Mouse (Mus musculus) lung, postnatal 0 days (tissue): ENCODE measurements around the gene Il1rap. TPM values are rescaled to one million over a fixed set of nuclear protein-coding genes. Genes with fewer than 3 reads are reported as not detected.

Experiments used
- ATAC-seq: fragments of 200-750 bp; cut with Nextera tagmentation; 2 replicates; pipeline ENCODE4 v1.8.0; 2017; ENCODE audit warnings: moderate library complexity
- DNase-seq: peaks from one replicate; pipeline ENCODE4 v3.0.0-alpha.2; 2016; ENCODE audit warnings: low spot score
- H3K27ac ChIP-seq: fragments of 300-500 bp; sonication (generic); 2 replicates; pipeline ENCODE4 v1.5.1; 2014; ENCODE audit warnings: antibody characterized with exemption, mild to moderate bottlenecking, low read length, mixed read lengths
- H3K27me3 ChIP-seq: fragments of 300-500 bp; sonication (generic); replicated peaks from 2 replicates; pipeline ENCODE4 v1.6.1; 2014; ENCODE audit warnings: low read length, mixed read lengths; ENCODE audit not compliant: insufficient read depth
- H3K36me3 ChIP-seq: fragments of 300-500 bp; sonication (generic); 2 replicates; pipeline ENCODE4 v1.6.1; 2014; ENCODE audit warnings: low read length, mixed read lengths; ENCODE audit not compliant: insufficient read depth
- H3K4me1 ChIP-seq: fragments of 300-500 bp; sonication (generic); 2 replicates; pipeline ENCODE4 v1.6.1; 2014; ENCODE audit warnings: antibody characterized with exemption, low read depth, low read length, mixed read lengths; ENCODE audit not compliant: insufficient read depth
- H3K4me2 ChIP-seq: fragments of 300-500 bp; sonication (generic); replicated peaks from 2 replicates; pipeline ENCODE4 v1.6.1; 2014; ENCODE audit warnings: low read depth, mild to moderate bottlenecking, low read length, moderate library complexity, mixed read lengths
- H3K4me3 ChIP-seq: fragments of 300-500 bp; sonication (generic); 2 replicates; pipeline ENCODE4 v1.5.1; 2014; ENCODE audit warnings: low read depth, low read length
- H3K9ac ChIP-seq: fragments of 300-500 bp; sonication (generic); replicated peaks from 2 replicates; pipeline ENCODE4 v1.6.1; 2014; ENCODE audit warnings: low read depth, mild to moderate bottlenecking
- H3K9me3 ChIP-seq: fragments of 300-500 bp; sonication (generic); 2 replicates; pipeline ENCODE4 v1.6.1; 2016; ENCODE audit warnings: low read length, mixed read lengths
- CTCF ChIP-seq: IDR thresholded peaks from 2 replicates; pipeline ENCODE4 v1.5.1; 2016; ENCODE audit warnings: antibody characterized with exemption, mild to moderate bottlenecking
- EP300 ChIP-seq: IDR thresholded peaks from 2 replicates; pipeline ENCODE4 v1.6.1; 2016; ENCODE audit warnings: antibody characterized with exemption, mild to moderate bottlenecking, control low read depth
- WGBS: fragments of 180-500 bp; shearing (Covaris S2); extraction: QIAGEN DNeasy Blood & Tissue Kit; methylation state at CpG from one replicate; pipeline ENCODE4 v1.1.7; 2014; 5-methylcytosine and 5-hydroxymethylcytosine counted together
- polyA plus RNA-seq: library from polyadenylated mRNA; unstranded; fragments of >200 nt; fragmentation: Nextera tagmentation; extraction: Ambion mirVana; gene quantifications from 2 replicates; pipeline ENCODE4 v1.2.1, GENCODE M21; 2015

Il1rap gene
- polyA plus RNA-seq, 1 experiment from 2014 or later: 7.4 TPM

DNA sequence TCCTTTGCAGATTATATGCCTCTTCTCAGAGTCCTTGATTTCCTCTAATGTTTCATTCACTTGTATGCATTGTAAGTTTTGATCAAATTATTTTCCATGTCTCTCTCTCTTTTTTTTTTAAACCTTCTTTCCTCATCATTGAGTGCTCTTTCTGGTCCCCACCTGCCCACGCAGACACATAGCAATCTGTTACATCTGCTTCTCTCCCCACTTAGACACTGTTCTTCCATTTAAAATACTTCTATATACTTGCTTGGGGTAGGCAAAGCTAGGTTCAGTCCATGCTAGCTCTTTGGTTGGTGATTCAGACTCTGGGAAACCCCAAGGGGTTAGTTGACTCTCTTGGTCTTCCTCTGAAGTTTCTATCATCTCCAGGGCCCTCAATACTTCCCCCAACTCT is 20.0 kb downstream of the Il1rap start:
- Histone ChIP-seq H3K4me2 (no peak overlapping the region), H3K9me3 (no peaks in the 10 kb centered on the region), H3K4me3 (no peak overlapping the region), H3K27ac (no peak overlapping the region), H3K27me3 (no peaks in the 10 kb centered on the region), H3K36me3 (no peaks in the 10 kb centered on the region), H3K4me1 (no peaks in the 10 kb centered on the region), H3K9ac (no peak overlapping the region)
- WGBS: 96% methylated on average over 1 of the region's 1 CpGs
- TF ChIP-seq CTCF (no peak), EP300 (no peak)
- DNase-seq: no peak
- no peak for ATAC-seq

GRCm38 (mm10) chr16:26604621-26605020 is 23.1 kb downstream of the Il1rap start:
- TF ChIP-seq EP300 (no peak), CTCF (no peak)
- Histone ChIP-seq H3K4me2 (no peak overlapping the region), H3K9ac (no peak overlapping the region), H3K9me3 (no peaks in the 10 kb centered on the region), H3K27ac (no peak overlapping the region), H3K4me1 (no peaks in the 10 kb centered on the region), H3K36me3 (no peaks in the 10 kb centered on the region), H3K27me3 (no peaks in the 10 kb centered on the region), H3K4me3 (no peak overlapping the region)
- 80% methylated on average over 3 of the region's 3 CpGs for WGBS
- ATAC-seq: no peak
- no peak for DNase-seq

- Histone ChIP-seq H3K27me3 (no peaks in the 10 kb centered on the region), H3K4me1 (no peaks in the 10 kb centered on the region), H3K36me3 (no peaks in the 10 kb centered on the region), H3K9ac (no peak overlapping the region), H3K9me3 (no peaks in the 10 kb centered on the region), H3K4me3 (no peak overlapping the region), H3K27ac (no peak overlapping the region), H3K4me2 (no peak overlapping the region)
- DNase-seq (no peak), ATAC-seq (no peak)
- 91% methylated on average over 2 of the region's 2 CpGs for WGBS
- TF ChIP-seq CTCF (no peak), EP300 (no peak)
These were observed 26.5 kb downstream of the Il1rap start for GRCm38 (mm10) chr16:26608003-26608402.

- H3K4me1 ChIP-seq: no peaks in the 10 kb centered on the region
- DNase-seq (no peak), ATAC-seq (no peak)
- H3K4me2 ChIP-seq: no peak overlapping the region
- 74% methylated on average over 1 of the region's 1 CpGs for WGBS
- no peaks in the 10 kb centered on the region for H3K27me3 ChIP-seq
- no peaks in the 10 kb centered on the region for H3K36me3 ChIP-seq
- no peak overlapping the region for H3K9ac ChIP-seq
- no peak overlapping the region for H3K27ac ChIP-seq
- no peak overlapping the region for H3K4me3 ChIP-seq
- no peaks in the 10 kb centered on the region for H3K9me3 ChIP-seq
- TF ChIP-seq CTCF (no peak), EP300 (no peak)
These were observed 29.0 kb downstream of the Il1rap start for GRCm38 (mm10) chr16:26610508-26610907.

DNA sequence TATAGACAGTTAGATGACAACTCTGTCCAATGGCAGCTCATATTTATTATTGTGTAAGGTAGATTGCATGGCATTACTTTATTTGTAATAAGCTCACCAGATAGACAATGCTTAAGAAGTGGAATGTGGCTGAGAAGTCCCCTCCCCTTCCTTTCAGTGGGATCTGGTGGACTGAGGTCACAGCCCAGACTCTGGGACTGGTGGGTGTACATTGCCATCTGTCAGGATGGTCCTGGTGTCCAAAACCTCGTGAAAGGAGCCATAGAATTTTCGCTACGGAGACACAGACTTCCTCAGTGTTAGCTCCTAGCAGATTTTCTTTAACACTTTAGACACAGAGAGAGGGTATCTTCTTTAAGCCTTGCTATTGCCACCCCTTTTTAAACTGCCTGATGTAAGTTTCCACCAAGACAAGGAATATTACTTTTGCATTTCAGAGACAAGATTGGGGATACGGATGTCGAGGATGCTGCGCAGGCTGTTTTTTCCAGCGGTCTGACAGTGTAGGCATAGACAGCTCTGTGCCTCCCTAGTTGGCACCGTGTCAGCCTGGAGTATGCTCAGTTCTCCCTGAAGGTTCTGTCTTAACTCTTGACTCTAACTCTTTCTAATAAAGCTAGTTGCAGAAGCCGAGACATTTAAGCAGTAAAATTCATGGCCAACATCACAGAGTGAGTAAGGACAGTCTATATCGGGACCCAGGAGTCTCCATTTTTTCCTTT is 31.2 kb downstream of the Il1rap start:
- no peak overlapping the region for H3K4me2 ChIP-seq
- H3K9ac ChIP-seq: no peak overlapping the region
- H3K27me3 ChIP-seq: no peaks in the 10 kb centered on the region
- ATAC-seq (no peak), DNase-seq (no peak)
- no peak overlapping the region for H3K27ac ChIP-seq
- H3K36me3 ChIP-seq: no peaks in the 10 kb centered on the region
- no peaks in the 10 kb centered on the region for H3K4me1 ChIP-seq
- no peak overlapping the region for H3K4me3 ChIP-seq
- 83% methylated on average over 10 of the region's 10 CpGs for WGBS
- TF ChIP-seq EP300 (no peak), CTCF (no peak)
- H3K9me3 ChIP-seq: no peaks in the 10 kb centered on the region

- Histone ChIP-seq H3K4me2 (no peak overlapping the region), H3K27me3 (no peaks in the 10 kb centered on the region), H3K4me3 (no peak overlapping the region), H3K9ac (no peak overlapping the region), H3K4me1 (no peaks in the 10 kb centered on the region), H3K36me3 (no peaks in the 10 kb centered on the region), H3K9me3 (no peaks in the 10 kb centered on the region), H3K27ac (no peak overlapping the region)
- DNase-seq (no peak), ATAC-seq (no peak)
- no peak for TF ChIP-seq EP300
- TF ChIP-seq CTCF: no peak
- 77% methylated on average over 1 of the region's 1 CpGs for WGBS
These were observed 41.6 kb downstream of the Il1rap start for GRCm38 (mm10) chr16:26623141-26623540.

- ATAC-seq (no peak), DNase-seq (no peak)
- no peak overlapping the region for H3K4me3 ChIP-seq
- TF ChIP-seq CTCF (no peak), EP300 (no peak)
- H3K27me3 ChIP-seq: no peaks in the 10 kb centered on the region
- WGBS: 72% methylated on average over 3 of the region's 3 CpGs
- no peak overlapping the region for H3K9ac ChIP-seq
- no peaks in the 10 kb centered on the region for H3K9me3 ChIP-seq
- H3K4me1 ChIP-seq: no peaks in the 10 kb centered on the region
- H3K4me2 ChIP-seq: no peak overlapping the region
- no peaks in the 10 kb centered on the region for H3K36me3 ChIP-seq
- no peak overlapping the region for H3K27ac ChIP-seq
These were observed 44.6 kb downstream of the Il1rap start for GRCm38 (mm10) chr16:26626065-26626464.
